Mouse (Mus musculus): Measurements from ENCODE around the gene Yars. TPM values are rescaled to one million over a fixed set of nuclear protein-coding genes. Genes with fewer than 3 reads are reported as not detected.

The Yars gene
- 4.9 TPM for polyA plus RNA-seq (2014; fragmentation: Illumina TruSeq; extraction: RNeasy Lipid Tissue Mini Kit (QIAGEN cat#74804); ENCODE audit: low read depth, low replicate concordance)

DNA sequence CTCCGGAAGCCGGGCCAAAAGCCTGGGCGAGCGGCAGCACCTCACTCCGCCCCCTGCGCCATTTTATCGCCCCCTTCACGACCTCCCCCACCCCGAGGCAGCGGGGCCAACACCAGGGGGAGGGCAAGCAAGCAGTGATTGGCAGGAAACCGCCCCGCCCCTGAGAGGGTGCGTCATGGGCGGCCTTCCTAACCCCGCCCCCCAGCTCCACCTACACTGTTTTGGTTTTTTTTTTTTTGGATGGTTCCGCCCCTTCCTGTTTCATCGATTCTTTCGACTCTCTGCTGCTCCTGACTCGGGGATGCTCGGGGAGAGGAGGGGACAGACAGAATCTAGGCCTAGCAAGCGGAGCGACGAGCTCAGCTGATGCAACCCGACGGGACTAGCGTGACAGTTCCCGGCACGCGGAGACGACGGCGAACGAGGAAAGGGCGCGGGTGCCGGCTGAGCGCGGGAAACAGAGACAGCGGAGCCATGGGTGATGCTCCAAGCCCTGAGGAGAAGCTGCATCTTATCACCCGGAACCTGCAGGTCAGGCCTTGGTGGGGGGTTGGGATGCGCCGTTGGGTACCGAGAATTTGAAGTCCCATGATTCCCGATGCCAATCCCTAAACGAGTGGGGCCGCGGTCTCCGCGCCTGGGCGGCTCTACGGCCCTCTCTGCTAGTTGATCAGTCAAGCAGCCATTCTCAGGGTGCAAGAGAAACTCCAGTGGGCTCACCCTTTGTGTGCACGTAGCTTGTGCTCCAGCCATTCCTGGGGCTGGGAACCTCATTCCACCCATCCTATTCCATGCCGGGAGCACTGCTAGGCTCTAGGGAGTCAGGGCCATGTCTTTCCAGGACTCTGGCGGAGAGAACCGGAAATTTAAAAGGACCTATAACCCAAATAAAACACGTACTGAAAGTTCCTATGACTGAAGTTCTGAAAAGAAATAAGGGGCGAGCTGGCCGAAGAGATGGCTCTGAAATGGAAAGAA lies at the start of gene Yars, which contains the start of gene S100pbp:
Gene Yars (plus strand): TSS at position 219 of the 978 bp plus-strand sequence.
Gene S100pbp (minus strand): TSS at position 186 of the 978 bp plus-strand sequence.

GRCm38 (mm10) chr4:129261196-129261595 lies 71.6 kb downstream of the Yars start, which contains the start of gene C77080:
TSS of gene C77080 (minus strand) at chr4:129261404.

Other genes with a start within 250 kb of the Yars start
- 1.0 TPM for gene Azin2, start 227.3 kb upstream of the Yars start, polyA plus RNA-seq (2014; fragmentation: Illumina TruSeq; extraction: RNeasy Lipid Tissue Mini Kit (QIAGEN cat#74804); ENCODE audit: low read depth, low replicate concordance)
- 39.6 TPM for gene Ak2, start 197.8 kb upstream of the Yars start, polyA plus RNA-seq (2014; fragmentation: Illumina TruSeq; extraction: RNeasy Lipid Tissue Mini Kit (QIAGEN cat#74804); ENCODE audit: low read depth, low replicate concordance)
- gene Rnf19b, start 131.5 kb upstream of the Yars start, polyA plus RNA-seq (2014; fragmentation: Illumina TruSeq; extraction: RNeasy Lipid Tissue Mini Kit (QIAGEN cat#74804); ENCODE audit: low read depth, low replicate concordance): 156 TPM
- gene Tmem54, start 84.2 kb upstream of the Yars start, polyA plus RNA-seq (2014; fragmentation: Illumina TruSeq; extraction: RNeasy Lipid Tissue Mini Kit (QIAGEN cat#74804); ENCODE audit: low read depth, low replicate concordance): not detected
- gene Hpca, start 67.7 kb upstream of the Yars start, polyA plus RNA-seq (2014; fragmentation: Illumina TruSeq; extraction: RNeasy Lipid Tissue Mini Kit (QIAGEN cat#74804); ENCODE audit: low read depth, low replicate concordance): 1.5 TPM
- 7.4 TPM for gene Fndc5, start 52.8 kb upstream of the Yars start, polyA plus RNA-seq (2014; fragmentation: Illumina TruSeq; extraction: RNeasy Lipid Tissue Mini Kit (QIAGEN cat#74804); ENCODE audit: low read depth, low replicate concordance)
- 116 TPM for gene S100pbp, start within 50 bp of the Yars start, polyA plus RNA-seq (2014; fragmentation: Illumina TruSeq; extraction: RNeasy Lipid Tissue Mini Kit (QIAGEN cat#74804); ENCODE audit: low read depth, low replicate concordance)
- gene C77080, start 71.6 kb downstream of the Yars start, polyA plus RNA-seq (2014; fragmentation: Illumina TruSeq; extraction: RNeasy Lipid Tissue Mini Kit (QIAGEN cat#74804); ENCODE audit: low read depth, low replicate concordance): 0.06 TPM
- 0.35 TPM for gene Sync, start 97.9 kb downstream of the Yars start, polyA plus RNA-seq (2014; fragmentation: Illumina TruSeq; extraction: RNeasy Lipid Tissue Mini Kit (QIAGEN cat#74804); ENCODE audit: low read depth, low replicate concordance)
- 172 TPM for gene Rbbp4, start 145.6 kb downstream of the Yars start, polyA plus RNA-seq (2014; fragmentation: Illumina TruSeq; extraction: RNeasy Lipid Tissue Mini Kit (QIAGEN cat#74804); ENCODE audit: low read depth, low replicate concordance)
- 79.2 TPM for gene Zbtb8os, start 145.9 kb downstream of the Yars start, polyA plus RNA-seq (2014; fragmentation: Illumina TruSeq; extraction: RNeasy Lipid Tissue Mini Kit (QIAGEN cat#74804); ENCODE audit: low read depth, low replicate concordance)
- gene Zbtb8a, start 188.4 kb downstream of the Yars start, polyA plus RNA-seq (2014; fragmentation: Illumina TruSeq; extraction: RNeasy Lipid Tissue Mini Kit (QIAGEN cat#74804); ENCODE audit: low read depth, low replicate concordance): 1.0 TPM